Mouse (Mus musculus) testis, adult 2 months (tissue): ENCODE results near the gene Cep85l. TPM values are rescaled to one million over a fixed set of nuclear protein-coding genes. Genes with fewer than 3 reads are reported as not detected.

Experiments used
- H3K27ac ChIP-seq: fragments of 200-500 bp; 2 replicates; pipeline ENCODE4 v1.5.1; 2012; ENCODE audit warnings: low read depth, low read length; ENCODE audit not compliant: control insufficient read depth, insufficient read depth
- H3K27me3 ChIP-seq: fragments of 200-500 bp; 2 replicates; pipeline ENCODE4 v1.6.1; 2012; ENCODE audit warnings: mild to moderate bottlenecking, low read length, moderate library complexity; ENCODE audit not compliant: control insufficient read depth, insufficient read depth
- H3K36me3 ChIP-seq: fragments of 200-500 bp; 2 replicates; pipeline ENCODE4 v1.6.1; 2012; ENCODE audit warnings: mild to moderate bottlenecking, low read length; ENCODE audit not compliant: control insufficient read depth, insufficient read depth
- H3K4me1 ChIP-seq: fragments of 200-500 bp; 2 replicates; pipeline ENCODE4 v1.6.1; 2012; ENCODE audit warnings: low read length; ENCODE audit not compliant: control insufficient read depth, insufficient read depth
- H3K4me3 ChIP-seq: fragments of 200-500 bp; 2 replicates; pipeline ENCODE4 v1.5.1; 2012; ENCODE audit warnings: low read depth, mild to moderate bottlenecking, low read length, moderate library complexity, mixed read lengths; ENCODE audit not compliant: control insufficient read depth
- CTCF ChIP-seq: fragments of 200-500 bp; IDR thresholded peaks from 2 replicates; pipeline ENCODE4 v1.5.1; 2012; ENCODE audit warnings: low read depth, mild to moderate bottlenecking, inconsistent platforms, low read length, moderate library complexity; ENCODE audit not compliant: control insufficient read depth, insufficient read depth, insufficient replicate concordance
- POLR2A ChIP-seq: fragments of 200-500 bp; IDR thresholded peaks from 2 replicates; pipeline ENCODE4 v1.6.1; 2012; ENCODE audit warnings: low read depth, mild to moderate bottlenecking, inconsistent platforms, low read length, moderate library complexity; ENCODE audit not compliant: control insufficient read depth
- polyA plus RNA-seq: library from polyadenylated mRNA; depleted of rRNA; stranded (reverse); fragments of >200 nt; gene quantifications from 2 replicates; pipeline ENCODE4 v1.2.3, GENCODE M21; 2012

The Cep85l gene
- polyA plus RNA-seq, 1 experiment: 189 TPM

GRCm38 (mm10) chr10:53410831-53411230, 31.1 kb upstream of the Cep85l start:
- Histone ChIP-seq H3K36me3 (no peaks in the 10 kb centered on the region), H3K27me3 (no peaks in the 10 kb centered on the region), H3K27ac (no peak overlapping the region), H3K4me1 (peaks cover 3% of the 10 kb centered on the region; the same call in 1 of the 2 replicates), H3K4me3 (no peak overlapping the region)
- TF ChIP-seq CTCF (no peak), POLR2A (no peak)

- no peaks in the 10 kb centered on the region for H3K27me3 ChIP-seq
- no peak overlapping the region for H3K27ac ChIP-seq
- peaks cover 3% of the 10 kb centered on the region; the same call in 1 of the 2 replicates for H3K4me1 ChIP-seq
- H3K36me3 ChIP-seq: no peaks in the 10 kb centered on the region
- no peak overlapping the region for H3K4me3 ChIP-seq
- no peak for TF ChIP-seq CTCF
- no peak for TF ChIP-seq POLR2A
These were observed 27.7 kb upstream of the Cep85l start for GRCm38 (mm10) chr10:53407422-53407821.

DNA sequence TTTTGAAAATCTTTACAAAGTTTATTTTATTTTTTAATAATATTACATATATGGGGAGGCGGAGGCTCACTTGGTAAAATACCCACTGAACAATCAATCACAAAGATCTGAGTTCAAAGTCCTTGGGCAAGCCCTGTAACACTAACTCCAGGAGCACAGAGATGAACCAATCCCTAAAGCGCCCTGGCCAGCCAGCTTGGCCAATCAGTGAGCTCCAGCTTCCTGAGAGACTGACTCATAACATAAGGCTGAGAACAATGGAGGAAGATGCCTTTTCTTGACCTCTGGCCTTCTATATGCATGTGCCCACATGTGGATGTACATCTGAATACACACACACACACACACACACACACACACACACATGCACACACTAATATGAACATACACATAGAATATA, 27.1 kb upstream of the Cep85l start:
- H3K36me3 ChIP-seq: no peaks in the 10 kb centered on the region
- H3K4me3 ChIP-seq: no peak overlapping the region

GRCm38 (mm10) chr10:53402293-53402692, 22.5 kb upstream of the Cep85l start:
- no peaks in the 10 kb centered on the region for H3K36me3 ChIP-seq
- H3K4me1 ChIP-seq: peaks cover 3% of the 10 kb centered on the region
- TF ChIP-seq CTCF (no peak), POLR2A (no peak)
- no peaks in the 10 kb centered on the region for H3K27me3 ChIP-seq
- H3K27ac ChIP-seq: no peak overlapping the region
- H3K4me3 ChIP-seq: no peak overlapping the region

More for the DNA sequence above, 27.1 kb upstream of the Cep85l start:
- Histone ChIP-seq H3K4me1 (peaks cover 3% of the 10 kb centered on the region; the same call in 1 of the 2 replicates), H3K27ac (no peak overlapping the region), H3K27me3 (no peaks in the 10 kb centered on the region)
- TF ChIP-seq CTCF (no peak), POLR2A (no peak)

- TF ChIP-seq CTCF: no peak
- no peak for TF ChIP-seq POLR2A
- H3K4me3 ChIP-seq: no peak overlapping the region
- H3K27ac ChIP-seq: no peak overlapping the region
- no peaks in the 10 kb centered on the region for H3K36me3 ChIP-seq
- no peaks in the 10 kb centered on the region for H3K27me3 ChIP-seq
- H3K4me1 ChIP-seq: peaks cover 3% of the 10 kb centered on the region
These were observed 19.3 kb upstream of the Cep85l start for GRCm38 (mm10) chr10:53399053-53399452.

- peak overlapping the region; percentile 33; the same call in 1 of the 2 replicates for H3K27ac ChIP-seq
These were observed 18.8 kb upstream of the Cep85l start for GRCm38 (mm10) chr10:53398540-53398902.

DNA sequence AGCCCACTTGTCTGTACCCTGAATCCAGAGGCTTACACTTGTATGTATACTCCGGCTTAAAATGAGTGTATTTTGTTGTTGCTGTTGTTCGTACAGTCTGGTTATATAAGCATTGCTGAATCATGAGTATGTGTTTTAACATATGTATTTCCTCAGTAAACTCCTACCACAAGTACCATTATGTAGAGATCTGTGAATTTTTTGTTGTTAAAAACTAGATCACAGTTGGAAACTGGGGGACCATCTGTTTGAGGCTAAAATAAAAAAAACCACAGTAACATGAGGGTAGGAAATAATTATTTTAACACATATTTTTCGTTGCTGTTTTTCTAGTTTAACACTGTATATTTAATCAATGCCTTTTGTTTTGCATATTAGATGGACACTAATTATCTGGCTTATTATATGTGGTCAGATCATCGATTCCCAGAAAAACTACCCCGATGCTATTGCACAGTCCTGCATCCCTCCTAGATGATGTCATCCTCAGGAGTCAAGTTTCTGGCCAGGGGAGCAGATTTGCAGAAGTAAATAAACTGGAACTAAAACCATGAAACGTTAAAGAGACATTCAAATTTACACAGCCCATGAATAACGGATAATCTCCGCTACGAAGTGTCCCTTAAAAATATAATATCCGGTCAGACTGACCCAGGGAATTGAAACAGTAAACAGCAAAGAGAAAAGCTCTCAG, 18.2 kb upstream of the Cep85l start:
- H3K4me3 ChIP-seq: no peak overlapping the region
- no peak overlapping the region; the same call in 1 of the 2 replicates for H3K27ac ChIP-seq
- TF ChIP-seq CTCF (no peak), POLR2A (no peak)

More at GRCm38 (mm10) chr10:53398540-53398902, 18.8 kb upstream of the Cep85l start:
- H3K4me3 ChIP-seq: peak overlapping the region; percentile 48
- no peak for TF ChIP-seq POLR2A
- H3K4me1 ChIP-seq: peaks cover 3% of the 10 kb centered on the region
- no peaks in the 10 kb centered on the region for H3K27me3 ChIP-seq
- H3K36me3 ChIP-seq: no peaks in the 10 kb centered on the region

More for the DNA sequence above, 18.2 kb upstream of the Cep85l start:
- Histone ChIP-seq H3K36me3 (no peaks in the 10 kb centered on the region), H3K4me1 (peaks cover 3% of the 10 kb centered on the region), H3K27me3 (no peaks in the 10 kb centered on the region)
